Mouse (Mus musculus) midbrain, embryonic 13.5 days (tissue): ENCODE data around the gene Ly6g6e. TPM values are rescaled to one million over a fixed set of nuclear protein-coding genes. Genes with fewer than 3 reads are reported as not detected.

Source experiments
- ATAC-seq: fragments of 200-750 bp; cut with Nextera tagmentation; 2 replicates; pipeline ENCODE4 v1.8.0; 2017; ENCODE audit warnings: mild to moderate bottlenecking, moderate TSS enrichment, moderate library complexity
- H3K27ac ChIP-seq: fragments of 300-500 bp; sonication (generic); 2 replicates; pipeline ENCODE4 v1.5.1; 2015; ENCODE audit warnings: inconsistent platforms, mild to moderate bottlenecking, moderate library complexity
- H3K27me3 ChIP-seq: fragments of 300-500 bp; sonication (generic); 2 replicates; pipeline ENCODE4 v1.6.1; 2015; ENCODE audit warnings: mild to moderate bottlenecking, inconsistent platforms
- H3K36me3 ChIP-seq: fragments of 300-500 bp; sonication (generic); 2 replicates; pipeline ENCODE4 v1.6.1; 2015; ENCODE audit warnings: mild to moderate bottlenecking, inconsistent platforms
- H3K4me1 ChIP-seq: fragments of 300-500 bp; sonication (generic); replicated peaks from 2 replicates; pipeline ENCODE4 v1.6.1; 2015; ENCODE audit warnings: inconsistent platforms
- H3K4me2 ChIP-seq: fragments of 300-500 bp; sonication (generic); replicated peaks from 2 replicates; pipeline ENCODE4 v1.6.1; 2015; ENCODE audit warnings: moderate library complexity, mild to moderate bottlenecking, inconsistent platforms
- H3K4me3 ChIP-seq: fragments of 300-500 bp; sonication (generic); replicated peaks from 2 replicates; pipeline ENCODE4 v1.5.1; 2015; ENCODE audit warnings: mild to moderate bottlenecking, inconsistent platforms
- H3K9ac ChIP-seq: fragments of 300-500 bp; sonication (generic); replicated peaks from 2 replicates; pipeline ENCODE4 v1.6.1; 2015; ENCODE audit warnings: mild to moderate bottlenecking, inconsistent platforms
- H3K9me3 ChIP-seq: fragments of 300-500 bp; sonication (generic); 2 replicates; pipeline ENCODE4 v1.6.1; 2016; ENCODE audit warnings: mild to moderate bottlenecking, inconsistent platforms
- WGBS: fragments of 180-500 bp; shearing (Covaris S2); methylation state at CpG from one replicate; pipeline ENCODE4 v1.1.7; 2015; 5-methylcytosine and 5-hydroxymethylcytosine counted together
- polyA plus RNA-seq: library from polyadenylated mRNA; unstranded; fragments of >200 nt; fragmentation: Nextera tagmentation; extraction: Ambion mirVana; gene quantifications from 2 replicates; pipeline ENCODE4 v1.2.1, GENCODE M21; 2015

The Ly6g6e gene
- polyA plus RNA-seq, 1 experiment from 2014 or later, result 0.32 TPM

GRCm38 (mm10) chr17:35082841-35083576 is 6.3 kb downstream of the Ly6g6e start:
- no peak overlapping the region for H3K4me2 ChIP-seq
- no peaks in the 10 kb centered on the region for H3K9me3 ChIP-seq
- no peaks in the 10 kb centered on the region for H3K36me3 ChIP-seq
- H3K27me3 ChIP-seq, result peaks cover 3% of the 10 kb centered on the region; the same call in 1 of the 2 replicates
- ATAC-seq, result no peak
- H3K4me3 ChIP-seq, result no peak overlapping the region
- H3K9ac ChIP-seq, result no peak overlapping the region
- 84% methylated on average over 16 of the region's 16 CpGs for WGBS
- peaks cover 3% of the 10 kb centered on the region for H3K4me1 ChIP-seq
- no peak overlapping the region for H3K27ac ChIP-seq

- no peak overlapping the region for H3K9ac ChIP-seq
- no peak for ATAC-seq
- H3K4me2 ChIP-seq, result no peak overlapping the region
- H3K9me3 ChIP-seq, result no peaks in the 10 kb centered on the region
- H3K4me3 ChIP-seq, result no peak overlapping the region
- 88% methylated on average over 3 of the region's 3 CpGs for WGBS
- peaks cover 3% of the 10 kb centered on the region; the same call in 1 of the 2 replicates for H3K27me3 ChIP-seq
- H3K36me3 ChIP-seq, result no peaks in the 10 kb centered on the region
- H3K27ac ChIP-seq, result no peak overlapping the region
- no peaks in the 10 kb centered on the region for H3K4me1 ChIP-seq
Measured at GRCm38 (mm10) chr17:35083929-35084497, 7.3 kb downstream of the Ly6g6e start.

GRCm38 (mm10) chr17:35085208-35085865 is 8.6 kb downstream of the Ly6g6e start, which contains the start of gene Ly6g6f:
Gene Ly6g6f, minus strand, starts transcription at chr17:35085610.
- H3K36me3 ChIP-seq, result no peaks in the 10 kb centered on the region
- WGBS, result 83% methylated on average over 7 of the region's 7 CpGs
- no peaks in the 10 kb centered on the region for H3K9me3 ChIP-seq
- H3K27ac ChIP-seq, result no peak within 1 kb of the TSS
- H3K4me1 ChIP-seq, result peaks cover 8% of the 10 kb centered on the region
- no peak within 1 kb of the TSS for H3K4me2 ChIP-seq
- H3K27me3 ChIP-seq, result peaks cover 3% of the 10 kb centered on the region; the same call in 1 of the 2 replicates
- no peak for ATAC-seq
- H3K9ac ChIP-seq, result no peak within 1 kb of the TSS
- no peak within 1 kb of the TSS for H3K4me3 ChIP-seq

- H3K36me3 ChIP-seq, result peaks cover 21% of the 10 kb centered on the region
- peaks cover 3% of the 10 kb centered on the region; the same call in 1 of the 2 replicates for H3K27me3 ChIP-seq
- H3K4me1 ChIP-seq, result peaks cover 14% of the 10 kb centered on the region
- no peak for ATAC-seq
- WGBS, result 56% methylated on average over 2 of the region's 2 CpGs
- H3K4me3 ChIP-seq, result no peak overlapping the region
- no peak overlapping the region for H3K9ac ChIP-seq
- no peak overlapping the region for H3K27ac ChIP-seq
- no peaks in the 10 kb centered on the region for H3K9me3 ChIP-seq
- H3K4me2 ChIP-seq, result no peak overlapping the region; the same call in 1 of the 2 replicates
Measured at GRCm38 (mm10) chr17:35088151-35088550, 11.4 kb downstream of the Ly6g6e start.

- Histone ChIP-seq H3K4me3 (peak within 1 kb of the TSS; percentile 58), H3K4me1 (peaks cover 14% of the 10 kb centered on the region), H3K27me3 (peaks cover 3% of the 10 kb centered on the region; the same call in 1 of the 2 replicates), H3K9ac (peak within 1 kb of the TSS; percentile 85), H3K9me3 (no peaks in the 10 kb centered on the region), H3K36me3 (peaks cover 30% of the 10 kb centered on the region), H3K4me2 (peak within 1 kb of the TSS; percentile 68), H3K27ac (peak within 1 kb of the TSS; percentile 98)
- ATAC-seq, result peak; percentile 99
- 3% methylated on average over 65 of the region's 67 CpGs for WGBS
Measured at GRCm38 (mm10) chr17:35088825-35089644, 12.3 kb downstream of the Ly6g6e start, which contains the start of gene Abhd16a. Gene Abhd16a, plus strand, starts transcription at chr17:35089263.

GRCm38 (mm10) chr17:35090166-35090932 is 13.6 kb downstream of the Ly6g6e start:
- Histone ChIP-seq H3K4me3 (peak overlapping the region; percentile 58), H3K36me3 (peaks cover 41% of the 10 kb centered on the region), H3K9me3 (no peaks in the 10 kb centered on the region), H3K27ac (peak overlapping the region; percentile 98), H3K4me2 (peak overlapping the region; percentile 68), H3K27me3 (peaks cover 3% of the 10 kb centered on the region; the same call in 1 of the 2 replicates), H3K9ac (peak overlapping the region; percentile 85), H3K4me1 (peaks cover 14% of the 10 kb centered on the region)
- ATAC-seq, result no peak
- 76% methylated on average over 8 of the region's 8 CpGs for WGBS

- Histone ChIP-seq H3K4me2 (no peak overlapping the region), H3K27ac (no peak overlapping the region), H3K4me3 (no peak overlapping the region), H3K9me3 (no peaks in the 10 kb centered on the region), H3K36me3 (peaks cover 63% of the 10 kb centered on the region), H3K27me3 (no peaks in the 10 kb centered on the region), H3K9ac (no peak overlapping the region; the same call in 1 of the 2 replicates), H3K4me1 (peaks cover 14% of the 10 kb centered on the region)
- ATAC-seq, result no peak
- WGBS, result 93% methylated on average over 14 of the region's 14 CpGs
Measured at GRCm38 (mm10) chr17:35092403-35093198, 15.9 kb downstream of the Ly6g6e start.

GRCm38 (mm10) chr17:35094475-35095365 is 18.0 kb downstream of the Ly6g6e start:
- H3K4me1 ChIP-seq, result peaks cover 13% of the 10 kb centered on the region
- no peak overlapping the region for H3K4me2 ChIP-seq
- H3K27me3 ChIP-seq, result no peaks in the 10 kb centered on the region
- H3K36me3 ChIP-seq, result peaks cover 84% of the 10 kb centered on the region
- WGBS, result 93% methylated on average over 15 of the region's 15 CpGs
- no peak for ATAC-seq
- no peak overlapping the region for H3K9ac ChIP-seq
- no peak overlapping the region for H3K27ac ChIP-seq
- H3K4me3 ChIP-seq, result no peak overlapping the region
- H3K9me3 ChIP-seq, result no peaks in the 10 kb centered on the region

GRCm38 (mm10) chr17:35096597-35096996 is 19.9 kb downstream of the Ly6g6e start:
- no peak for ATAC-seq

More at GRCm38 (mm10) chr17:35096597-35096996, 19.9 kb downstream of the Ly6g6e start:
- Histone ChIP-seq H3K4me2 (no peak overlapping the region), H3K27me3 (no peaks in the 10 kb centered on the region), H3K4me1 (no peaks in the 10 kb centered on the region), H3K9ac (no peak overlapping the region), H3K36me3 (peaks cover 96% of the 10 kb centered on the region), H3K4me3 (no peak overlapping the region), H3K9me3 (no peaks in the 10 kb centered on the region), H3K27ac (no peak overlapping the region)
- WGBS, result 80% methylated on average over 12 of the region's 12 CpGs
